Comparison of ENCODE assay signal across 8 mouse cellular contexts in the genomic region with DNA sequence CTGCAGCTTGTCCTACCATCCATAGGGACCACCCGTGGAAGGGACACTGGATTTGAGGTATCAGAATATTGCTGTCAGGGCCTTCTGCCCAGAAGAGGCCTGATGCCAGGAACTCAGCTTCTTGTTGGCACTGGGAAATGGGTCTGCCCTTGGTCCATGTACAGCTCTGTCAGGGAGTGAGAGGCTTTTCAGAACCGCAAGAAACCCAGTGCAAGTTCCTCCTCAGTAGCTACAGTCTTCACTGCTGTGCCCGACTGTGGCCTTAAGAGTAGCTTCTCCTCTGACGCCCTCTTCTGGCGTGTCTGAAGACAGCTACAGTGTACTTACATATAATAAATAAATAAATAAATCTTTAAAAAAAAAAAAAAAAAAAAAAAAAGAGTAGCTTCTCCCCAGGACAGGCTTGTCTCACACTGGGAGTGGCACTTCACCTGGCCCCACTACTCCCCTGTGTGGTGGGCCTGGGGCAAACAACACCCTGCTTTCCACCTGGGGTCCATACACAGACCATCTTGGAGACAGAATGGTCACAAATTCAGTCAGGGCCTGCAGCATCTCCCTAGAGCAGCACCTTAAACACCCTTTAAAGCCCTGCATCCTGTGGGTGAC. TPM values are rescaled to one million over a fixed set of nuclear protein-coding genes. Genes with fewer than 3 reads are reported as not detected.
DNase-seq lines count a peak whose midpoint lies in the region; ATAC-seq lines count a peak whose summit lies in the region.
"Had no signal": no experiment of that assay in that cellular context is flagged by ENCODE, and none has a peak within 500 bp of the region (broad histone marks: within the 10 kb centered on the region; RNA-seq: fewer than 3 reads in every experiment).

No protein-coding gene starts in this region.

- no peaks in the 10 kb centered on the region for H3K27me3 ChIP-seq in neural tube, embryonic 13.5 days
- no peaks in the 10 kb centered on the region for H3K27me3 ChIP-seq in forebrain, embryonic 12.5 days
- H3K27me3 ChIP-seq in liver, embryonic 12.5 days (replicated peaks): no peaks in the 10 kb centered on the region
- H3K27me3 ChIP-seq in splenic B cell, adult 2 months (ENCODE audit: control insufficient read depth, insufficient read depth, low read length, poor library complexity, severe bottlenecking): no peaks in the 10 kb centered on the region

- H3K4me3 ChIP-seq in neural tube, embryonic 13.5 days: no peak overlapping the region
- H3K4me3 ChIP-seq in forebrain, embryonic 12.5 days (replicated peaks): no peak overlapping the region
- H3K4me3 ChIP-seq in liver, embryonic 12.5 days: no peak overlapping the region
- H3K4me3 ChIP-seq: erythroblast, embryonic 14.5 days had no signal

- H3K4me2 ChIP-seq in neural tube, embryonic 13.5 days: no peak overlapping the region
- H3K4me2 ChIP-seq in forebrain, embryonic 12.5 days: no peak overlapping the region
- no peak overlapping the region for H3K4me2 ChIP-seq in liver, embryonic 12.5 days

- peaks cover 46% of the 10 kb centered on the region for H3K36me3 ChIP-seq in neural tube, embryonic 13.5 days
- H3K36me3 ChIP-seq in forebrain, embryonic 12.5 days (replicated peaks): peaks cover 49% of the 10 kb centered on the region
- peaks cover 49% of the 10 kb centered on the region for H3K36me3 ChIP-seq in liver, embryonic 12.5 days
- H3K36me3 ChIP-seq in splenic B cell, adult 2 months (ENCODE audit: control insufficient read depth, insufficient read depth, low read length, poor library complexity, severe bottlenecking): no peaks in the 10 kb centered on the region; the same call in 1 of the 2 replicates

- 34% methylated on average over 5 of the region's 5 CpGs for WGBS in neural tube, embryonic 13.5 days
- WGBS in forebrain, embryonic 12.5 days: 37% methylated on average over 5 of the region's 5 CpGs
- WGBS in liver, embryonic 12.5 days (ENCODE audit: insufficient replicate concordance): 46% methylated on average over 5 of the region's 5 CpGs

- peaks cover 15% of the 10 kb centered on the region for H3K4me1 ChIP-seq in neural tube, embryonic 13.5 days (replicated peaks)
- peaks cover 19% of the 10 kb centered on the region for H3K4me1 ChIP-seq in forebrain, embryonic 12.5 days
- H3K4me1 ChIP-seq in liver, embryonic 12.5 days: peaks cover 41% of the 10 kb centered on the region

- H3K9me3 ChIP-seq in neural tube, embryonic 13.5 days: no peaks in the 10 kb centered on the region
- no peaks in the 10 kb centered on the region for H3K9me3 ChIP-seq in forebrain, embryonic 12.5 days
- no peaks in the 10 kb centered on the region for H3K9me3 ChIP-seq in liver, embryonic 12.5 days (replicated peaks)

- no peak for ATAC-seq in neural tube, embryonic 13.5 days (ENCODE audit: low read depth)
- no peak for ATAC-seq in forebrain, embryonic 12.5 days (ENCODE audit: low FRiP score)
- ATAC-seq in liver, embryonic 12.5 days: no peak

- DNase-seq in neural tube, embryonic 10.5 days (ENCODE audit: extremely low spot score, low spot score): no peak
- peak; percentile 56 to 57 for DNase-seq in cerebellum, adult 18-20 months
- DNase-seq in splenic B cell, adult 2 months (ENCODE audit: low read depth, low spot score): peak; percentile 81
- DNase-seq in c-Kit-positive CD71-positive TER-119-positive erythroid progenitor cells, embryonic 14.5 days (ENCODE audit: low spot score): no peak

- H3K9ac ChIP-seq in neural tube, embryonic 13.5 days: 0 out of 2 replicates have a peak overlapping the region, but pooled peaks have one; percentile 58
- peak overlapping the region; percentile 30; the same call in 1 of the 2 replicates for H3K9ac ChIP-seq in forebrain, embryonic 12.5 days
- H3K9ac ChIP-seq in liver, embryonic 12.5 days: 0 out of 2 replicates have a peak overlapping the region, but pooled peaks have one; percentile 42

- no peak overlapping the region for H3K27ac ChIP-seq in neural tube, embryonic 13.5 days (replicated peaks)
- H3K27ac ChIP-seq in forebrain, embryonic 12.5 days: peak overlapping the region; percentile 27; the same call in 1 of the 2 replicates
- peak overlapping the region; percentile 53; the same call in 1 of the 2 replicates for H3K27ac ChIP-seq in liver, embryonic 12.5 days

RNA-seq across cellular contexts. Expression of gene Ndufs7, which starts 4.0 kb away (rescaled TPM):
- 250 and 275 TPM in 2 replicates for polyA plus RNA-seq in neural tube, embryonic 13.5 days (2015; fragmentation: Nextera tagmentation; extraction: Ambion mirVana)
- polyA plus RNA-seq in forebrain, embryonic 12.5 days (2016; fragmentation: Nextera tagmentation; extraction: Ambion mirVana): 201 and 216 TPM in 2 replicates
- 296 and 312 TPM in 2 replicates for polyA plus RNA-seq in liver, embryonic 12.5 days (2016; fragmentation: Nextera tagmentation; extraction: Ambion mirVana)

RNA-seq across cellular contexts. Expression of gene Gamt, which starts 15.9 kb away (rescaled TPM):
- 31.2 and 33.0 TPM in 2 replicates for polyA plus RNA-seq in neural tube, embryonic 13.5 days (2015; fragmentation: Nextera tagmentation; extraction: Ambion mirVana)
- 15.9 and 19.0 TPM in 2 replicates for polyA plus RNA-seq in forebrain, embryonic 12.5 days (2016; fragmentation: Nextera tagmentation; extraction: Ambion mirVana)
- 43.0 and 50.0 TPM in 2 replicates for polyA plus RNA-seq in liver, embryonic 12.5 days (2016; fragmentation: Nextera tagmentation; extraction: Ambion mirVana)

RNA-seq across cellular contexts. Expression of gene Dazap1, which starts 16.4 kb away (rescaled TPM):
- 59.8 and 66.5 TPM in 2 replicates for polyA plus RNA-seq in neural tube, embryonic 13.5 days (2015; fragmentation: Nextera tagmentation; extraction: Ambion mirVana)
- 65.1 and 69.7 TPM in 2 replicates for polyA plus RNA-seq in forebrain, embryonic 12.5 days (2016; fragmentation: Nextera tagmentation; extraction: Ambion mirVana)
- 44.3 and 45.9 TPM in 2 replicates for polyA plus RNA-seq in liver, embryonic 12.5 days (2016; fragmentation: Nextera tagmentation; extraction: Ambion mirVana)

RNA-seq across cellular contexts. Expression of gene Mum1, which starts 18.7 kb away (rescaled TPM):
- polyA plus RNA-seq in neural tube, embryonic 13.5 days (2015; fragmentation: Nextera tagmentation; extraction: Ambion mirVana): 46.5 and 60.7 TPM in 2 replicates
- 55.5 and 58.4 TPM in 2 replicates for polyA plus RNA-seq in forebrain, embryonic 12.5 days (2016; fragmentation: Nextera tagmentation; extraction: Ambion mirVana)
- polyA plus RNA-seq in liver, embryonic 12.5 days (2016; fragmentation: Nextera tagmentation; extraction: Ambion mirVana): 33.5 and 35.1 TPM in 2 replicates

RNA-seq across cellular contexts. Expression of gene Rps15, which starts 47.4 kb away (rescaled TPM):
- polyA plus RNA-seq in neural tube, embryonic 13.5 days (2015; fragmentation: Nextera tagmentation; extraction: Ambion mirVana): 573 and 601 TPM in 2 replicates
- polyA plus RNA-seq in forebrain, embryonic 12.5 days (2016; fragmentation: Nextera tagmentation; extraction: Ambion mirVana): 708 and 760 TPM in 2 replicates
- polyA plus RNA-seq in liver, embryonic 12.5 days (2016; fragmentation: Nextera tagmentation; extraction: Ambion mirVana): 872 and 920 TPM in 2 replicates

Comparison
In these comparisons a context has a peak if more than half of its experiments do, and no peak if none do; other contexts are left out.
1. DNase-seq: peak in cerebellum, adult 18-20 months (2 of 2) and splenic B cell, adult 2 months (single experiment); none in neural tube, embryonic 10.5 days (single experiment) and c-Kit-positive CD71-positive TER-119-positive erythroid progenitor cells, embryonic 14.5 days (single experiment).
2. Peak in every context shown above with its lines, with median percentiles within 50 percentile points of each other: H3K9ac ChIP-seq.